Mouse (Mus musculus) cortical plate, adult 2 months (tissue): Measurements from ENCODE around the gene Tbc1d21. TPM values are rescaled to one million over a fixed set of nuclear protein-coding genes. Genes with fewer than 3 reads are reported as not detected.

Experiments
- H3K27ac ChIP-seq: fragments of 200-500 bp; 2 replicates; pipeline ENCODE4 v1.5.1; 2012; ENCODE audit warnings: low read length, control low read depth, inconsistent platforms; ENCODE audit not compliant: insufficient read depth
- H3K4me1 ChIP-seq: fragments of 200-500 bp; 2 replicates; pipeline ENCODE4 v1.6.1; 2011; ENCODE audit warnings: low read length; ENCODE audit not compliant: control insufficient read depth, insufficient read depth
- H3K4me3 ChIP-seq: fragments of 200-500 bp; 2 replicates; pipeline ENCODE4 v1.5.1; 2011; ENCODE audit warnings: mild to moderate bottlenecking, low read length, control low read depth; ENCODE audit not compliant: insufficient read depth
- CTCF ChIP-seq: fragments of 200-500 bp; IDR thresholded peaks from 2 replicates; pipeline ENCODE4 v1.5.1; 2011; ENCODE audit warnings: mild to moderate bottlenecking, control low read depth, low read length; ENCODE audit not compliant: insufficient read depth; ENCODE audit errors: extremely low read depth
- POLR2A ChIP-seq: fragments of 200-500 bp; IDR thresholded peaks from 2 replicates; pipeline ENCODE4 v1.6.1; 2011; ENCODE audit warnings: mild to moderate bottlenecking, low read length, control low read depth; ENCODE audit not compliant: insufficient read depth; ENCODE audit errors: extremely low read depth
- polyA plus RNA-seq: library from polyadenylated mRNA; depleted of rRNA; stranded (reverse); fragments of >200 nt; gene quantifications from 2 replicates; pipeline ENCODE4 v1.2.3, GENCODE M21; 2012; rRNA removed

The Tbc1d21 gene
- not detected in 2 replicates for polyA plus RNA-seq

- Histone ChIP-seq H3K4me1 (peaks cover 3% of the 10 kb centered on the region), H3K27ac (no peak within 1 kb of the TSS), H3K4me3 (no peak within 1 kb of the TSS)
- no peak for TF ChIP-seq POLR2A
- no peak for TF ChIP-seq CTCF
These were observed at the start of gene Tbc1d21 for GRCm38 (mm10) chr9:58370355-58370754. TSS of gene Tbc1d21 (minus strand) at chr9:58370455.

- Histone ChIP-seq H3K27ac (no peak overlapping the region), H3K4me3 (no peak overlapping the region), H3K4me1 (no peaks in the 10 kb centered on the region)
- TF ChIP-seq POLR2A (no peak), CTCF (no peak)
These were observed 41.3 kb upstream of the Tbc1d21 start for GRCm38 (mm10) chr9:58411556-58411955.

GRCm38 (mm10) chr9:58410057-58410735 is 39.9 kb upstream of the Tbc1d21 start:
- Histone ChIP-seq H3K4me1 (no peaks in the 10 kb centered on the region), H3K27ac (no peak overlapping the region), H3K4me3 (no peak overlapping the region)
- no peak for TF ChIP-seq CTCF
- no peak for TF ChIP-seq POLR2A

GRCm38 (mm10) chr9:58409247-58409646 is 39.0 kb upstream of the Tbc1d21 start:
- no peak overlapping the region for H3K4me3 ChIP-seq
- TF ChIP-seq POLR2A (no peak), CTCF (no peak)
- H3K4me1 ChIP-seq, result no peaks in the 10 kb centered on the region
- H3K27ac ChIP-seq, result no peak overlapping the region

- TF ChIP-seq CTCF, result no peak
- TF ChIP-seq POLR2A, result no peak
- H3K4me1 ChIP-seq, result no peaks in the 10 kb centered on the region
- no peak overlapping the region for H3K27ac ChIP-seq
- H3K4me3 ChIP-seq, result no peak overlapping the region
These were observed 34.2 kb upstream of the Tbc1d21 start for GRCm38 (mm10) chr9:58404412-58404811.

- Histone ChIP-seq H3K27ac (no peak overlapping the region), H3K4me1 (no peaks in the 10 kb centered on the region), H3K4me3 (no peak overlapping the region)
- TF ChIP-seq POLR2A (no peak), CTCF (no peak)
These were observed 31.3 kb upstream of the Tbc1d21 start for GRCm38 (mm10) chr9:58401371-58402082.

- Histone ChIP-seq H3K4me1 (no peaks in the 10 kb centered on the region), H3K4me3 (no peak overlapping the region)
- no peak for TF ChIP-seq CTCF
- TF ChIP-seq POLR2A, result no peak
These were observed 29.4 kb upstream of the Tbc1d21 start for GRCm38 (mm10) chr9:58399609-58400008.

GRCm38 (mm10) chr9:58394605-58395004 is 24.4 kb upstream of the Tbc1d21 start:
- Histone ChIP-seq H3K4me3 (no peak overlapping the region), H3K4me1 (no peaks in the 10 kb centered on the region), H3K27ac (no peak overlapping the region)
- TF ChIP-seq POLR2A (no peak), CTCF (no peak)

More at GRCm38 (mm10) chr9:58399609-58400008, 29.4 kb upstream of the Tbc1d21 start:
- no peak overlapping the region for H3K27ac ChIP-seq

- Histone ChIP-seq H3K4me1 (no peaks in the 10 kb centered on the region), H3K4me3 (no peak overlapping the region), H3K27ac (no peak overlapping the region)
- no peak for TF ChIP-seq CTCF
- TF ChIP-seq POLR2A, result no peak
These were observed 23.6 kb upstream of the Tbc1d21 start for GRCm38 (mm10) chr9:58393875-58394274.

GRCm38 (mm10) chr9:58388381-58388780 is 18.1 kb upstream of the Tbc1d21 start:
- Histone ChIP-seq H3K4me3 (no peak overlapping the region), H3K27ac (no peak overlapping the region), H3K4me1 (no peaks in the 10 kb centered on the region)
- TF ChIP-seq POLR2A (no peak), CTCF (no peak)

GRCm38 (mm10) chr9:58378878-58379277 is 8.6 kb upstream of the Tbc1d21 start:
- no peak overlapping the region for H3K4me3 ChIP-seq
- TF ChIP-seq CTCF, result no peak
- no peak for TF ChIP-seq POLR2A
- no peak overlapping the region for H3K27ac ChIP-seq
- peaks cover 2% of the 10 kb centered on the region for H3K4me1 ChIP-seq
